Mouse (Mus musculus) myocyte (in vitro differentiated cells): Measurements from ENCODE around the gene Phyhd1.

ENCODE experiments used
- E2F4 ChIP-seq: IDR thresholded peaks from one replicate; pipeline ENCODE4 v1.6.1; 2011; ENCODE audit warnings: mild to moderate bottlenecking, control low read depth, moderate library complexity; ENCODE audit not compliant: insufficient read depth
- POLR2A ChIP-seq: IDR thresholded peaks from one replicate; pipeline ENCODE4 v1.6.1; 2011; ENCODE audit warnings: low read depth, mild to moderate bottlenecking, control low read depth, moderate library complexity; ENCODE audit not compliant: insufficient read length
- SRF ChIP-seq: IDR thresholded peaks from one replicate; pipeline ENCODE4 v1.6.1; 2011; ENCODE audit warnings: low read depth; ENCODE audit not compliant: control insufficient read depth, insufficient read length
- USF1 ChIP-seq: IDR thresholded peaks from one replicate; pipeline ENCODE4 v1.6.1; 2011; ENCODE audit warnings: low read depth, mild to moderate bottlenecking, control low read depth, moderate library complexity

- TF ChIP-seq USF1, result no peak
- TF ChIP-seq POLR2A, result no peak
- TF ChIP-seq E2F4, result no peak
- TF ChIP-seq SRF, result no peak
These were observed 33.5 kb downstream of the Phyhd1 start for GRCm38 (mm10) chr2:30299525-30299924.
